Mouse (Mus musculus) heart, embryonic 10.5 days (tissue): ENCODE data around the gene Eogt. TPM values are rescaled to one million over a fixed set of nuclear protein-coding genes. Genes with fewer than 3 reads are reported as not detected.
A peak's percentile ranks its signal among the peaks of the same experiment; 100 is the strongest.

Source experiments
- DNase-seq: peaks from one replicate; pipeline ENCODE4 v3.0.0-alpha.2; 2017; ENCODE audit warnings: low spot score
- H3K27ac ChIP-seq: fragments of 300-500 bp; sonication (generic); 2 replicates; pipeline ENCODE4 v1.5.1; 2016; ENCODE audit warnings: mild to moderate bottlenecking
- H3K27me3 ChIP-seq: fragments of 300-500 bp; sonication (generic); 2 replicates; pipeline ENCODE4 v1.6.1; 2016; ENCODE audit warnings: mild to moderate bottlenecking; ENCODE audit not compliant: poor library complexity, insufficient read depth, severe bottlenecking
- H3K36me3 ChIP-seq: fragments of 300-500 bp; sonication (generic); 2 replicates; pipeline ENCODE4 v1.6.1; 2016; ENCODE audit warnings: mild to moderate bottlenecking, moderate library complexity
- H3K4me1 ChIP-seq: fragments of 300-500 bp; sonication (generic); 2 replicates; pipeline ENCODE4 v1.6.1; 2016; ENCODE audit warnings: mild to moderate bottlenecking
- H3K4me3 ChIP-seq: fragments of 300-500 bp; sonication (generic); 2 replicates; pipeline ENCODE4 v1.5.1; 2016; ENCODE audit warnings: mild to moderate bottlenecking, moderate library complexity
- H3K9me3 ChIP-seq: fragments of 300-500 bp; sonication (generic); 2 replicates; pipeline ENCODE4 v1.6.1; 2016; ENCODE audit warnings: mild to moderate bottlenecking, moderate library complexity
- WGBS: fragments of 180-500 bp; shearing (Covaris S2); methylation state at CpG from one replicate; pipeline ENCODE4 v1.1.7; 2016; 5-methylcytosine and 5-hydroxymethylcytosine counted together
- polyA plus RNA-seq: library from polyadenylated mRNA; unstranded; fragments of >200 nt; fragmentation: Nextera tagmentation; extraction: Ambion mirVana; gene quantifications from 2 replicates; pipeline ENCODE4 v1.2.1, GENCODE M21; 2016

The Eogt gene
- polyA plus RNA-seq, 1 experiment from 2014 or later: 11.2 TPM

GRCm38 (mm10) chr6:97101190-97101957 is 47.6 kb downstream of the Eogt start:
- H3K4me1 ChIP-seq: peaks cover 5% of the 10 kb centered on the region; the same call in 1 of the 2 replicates
- no peak for DNase-seq
- H3K36me3 ChIP-seq: no peaks in the 10 kb centered on the region
- WGBS: 20% methylated on average over 12 of the region's 12 CpGs
- H3K4me3 ChIP-seq: peak overlapping the region; percentile 15; the same call in 1 of the 2 replicates
- no peaks in the 10 kb centered on the region for H3K9me3 ChIP-seq
- H3K27ac ChIP-seq: no peak overlapping the region
- peaks cover 16% of the 10 kb centered on the region; the same call in 1 of the 2 replicates for H3K27me3 ChIP-seq

- Histone ChIP-seq H3K27me3 (no peaks in the 10 kb centered on the region), H3K9me3 (no peaks in the 10 kb centered on the region), H3K27ac (no peak overlapping the region), H3K36me3 (no peaks in the 10 kb centered on the region), H3K4me1 (no peaks in the 10 kb centered on the region), H3K4me3 (no peak overlapping the region)
- 98% methylated on average over 2 of the region's 2 CpGs for WGBS
- DNase-seq: no peak
Measured at GRCm38 (mm10) chr6:97082336-97082735, 66.6 kb downstream of the Eogt start.

DNA sequence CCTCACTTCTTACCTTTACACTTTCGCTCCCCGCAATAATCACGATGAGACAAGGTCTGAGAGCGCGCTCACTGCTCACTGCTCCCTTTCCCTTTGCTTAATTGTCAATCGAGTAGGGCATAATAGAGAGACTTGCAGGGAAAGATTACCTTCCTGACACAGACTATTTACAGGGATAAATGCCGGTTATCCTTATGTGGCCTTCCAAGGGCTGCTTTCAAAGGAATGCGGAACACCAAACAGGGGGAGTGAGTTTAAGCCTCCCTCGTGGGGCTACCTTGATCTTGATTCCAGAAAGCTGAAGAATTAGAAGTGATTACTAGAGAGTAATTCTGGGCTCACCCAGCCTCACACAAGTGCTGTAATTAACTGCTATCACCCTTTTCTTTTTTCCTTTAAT is 69.0 kb downstream of the Eogt start:
- no peaks in the 10 kb centered on the region for H3K9me3 ChIP-seq
- no peaks in the 10 kb centered on the region for H3K36me3 ChIP-seq
- no peaks in the 10 kb centered on the region for H3K4me1 ChIP-seq
- whole genome bisulfite sequencing: 51% methylated on average over 9 of the region's 9 CpGs
- H3K27me3 ChIP-seq: no peaks in the 10 kb centered on the region
- H3K27ac ChIP-seq: no peak overlapping the region
- no peak for DNase-seq
- no peak overlapping the region for H3K4me3 ChIP-seq

DNA sequence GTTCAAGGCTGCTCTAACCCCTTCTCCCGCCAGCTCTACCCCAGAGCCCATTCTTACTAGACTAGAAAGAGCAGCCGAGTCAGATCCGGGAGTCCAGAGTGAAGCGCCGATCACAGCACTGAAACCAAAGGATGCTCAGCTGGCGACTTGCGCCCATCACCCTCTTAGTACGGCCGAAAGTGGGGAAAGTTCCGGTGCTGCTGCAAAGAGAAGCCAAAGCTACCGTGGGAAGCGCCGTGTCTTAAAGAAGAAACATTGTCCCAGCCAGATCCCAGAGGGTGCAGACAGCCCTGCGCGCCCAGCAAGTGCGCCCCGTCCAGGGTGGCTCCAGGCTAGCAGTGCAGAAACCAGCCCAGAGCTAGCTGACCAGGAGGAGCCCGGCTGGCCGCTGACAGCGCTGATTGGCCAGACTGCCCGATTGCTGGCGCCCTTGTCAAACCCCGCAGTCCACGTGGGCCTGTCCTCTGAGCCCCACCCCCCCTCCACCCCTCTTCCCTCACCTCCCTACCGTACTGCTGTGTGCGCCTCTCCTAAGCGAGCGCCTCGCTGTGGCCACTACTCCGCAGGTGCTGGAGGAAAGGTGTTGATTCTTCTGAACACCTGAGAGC is 88.8 kb downstream of the Eogt start, which contains the start of gene Fam19a4:
Fam19a4 (minus strand) TSS at position 340 of the 608 bp plus-strand sequence.
- Histone ChIP-seq H3K27me3 (peaks cover 55% of the 10 kb centered on the region), H3K9me3 (no peaks in the 10 kb centered on the region), H3K36me3 (no peaks in the 10 kb centered on the region), H3K27ac (no peak within 1 kb of the TSS), H3K4me3 (peak within 1 kb of the TSS; percentile 60), H3K4me1 (peaks cover 20% of the 10 kb centered on the region)
- WGBS: 1% methylated on average over 30 of the region's 30 CpGs
- DNase-seq: peak; percentile 84

Other genes starting within 250 kb of the Eogt start
- gene Fam19a4, start 88.8 kb downstream of the Eogt start, polyA plus RNA-seq: 0.11 TPM in 1 of 2 replicates, not detected in the other
- gene Tmf1, start 29.9 kb upstream of the Eogt start, polyA plus RNA-seq: 23.8 and 24.0 TPM in 2 replicates
- 88.8 and 90.6 TPM in 2 replicates for gene Uba3, start 56.5 kb upstream of the Eogt start, polyA plus RNA-seq
- 54.5 and 87.5 TPM in 2 replicates for gene Arl6ip5, start 61.5 kb upstream of the Eogt start, polyA plus RNA-seq
- 10.5 and 17.5 TPM in 2 replicates for gene Lmod3, start 103.6 kb upstream of the Eogt start, polyA plus RNA-seq